Mouse (Mus musculus): ENCODE data around the gene Tmem247. TPM values are rescaled to one million over a fixed set of nuclear protein-coding genes. Genes with fewer than 3 reads are reported as not detected.

The Tmem247 gene
- polyA plus RNA-seq, 1 experiment from 2014 or later = not detected

GRCm38 (mm10) chr17:86903596-86903995 lies 13.6 kb upstream of the Tmem247 start:
- H3K27me3 ChIP-seq (replicated peaks; ENCODE audit: control insufficient read depth, insufficient read depth, low read length) = peaks cover 3% of the 10 kb centered on the region; the same call in 1 of the 2 replicates
- H3K4me1 ChIP-seq (replicated peaks; ENCODE audit: control insufficient read depth, insufficient read depth, low read length) = no peaks in the 10 kb centered on the region
- H3K36me3 ChIP-seq (ENCODE audit: control insufficient read depth, insufficient read depth) = no peaks in the 10 kb centered on the region
- no peak overlapping the region for H3K27ac ChIP-seq (ENCODE audit: low read depth, low read length)
- 32% methylated on average over 7 of the region's 7 CpGs for WGBS
- no peak for ATAC-seq
- H3K9me3 ChIP-seq (ENCODE audit: control insufficient read depth) = no peaks in the 10 kb centered on the region
- H3K9ac ChIP-seq (ENCODE audit: low read depth, low read length) = no peak overlapping the region
- no peak overlapping the region for H3K4me2 ChIP-seq (replicated peaks; ENCODE audit: low read depth)
- H3K4me3 ChIP-seq (ENCODE audit: low read depth, low read length) = no peak overlapping the region
- no peak for TF ChIP-seq CTCF (IDR thresholded peaks at IDR 0.05; ENCODE audit: low read depth)

GRCm38 (mm10) chr17:86904206-86904605 lies 12.9 kb upstream of the Tmem247 start:
- 84% methylated on average over 3 of the region's 3 CpGs for WGBS
- Histone ChIP-seq H3K9me3 (ENCODE audit: control insufficient read depth) (no peaks in the 10 kb centered on the region), H3K4me1 (replicated peaks; ENCODE audit: control insufficient read depth, insufficient read depth, low read length) (no peaks in the 10 kb centered on the region), H3K36me3 (ENCODE audit: control insufficient read depth, insufficient read depth) (no peaks in the 10 kb centered on the region), H3K4me3 (ENCODE audit: low read depth, low read length) (no peak overlapping the region), H3K9ac (ENCODE audit: low read depth, low read length) (no peak overlapping the region), H3K4me2 (replicated peaks; ENCODE audit: low read depth) (no peak overlapping the region), H3K27ac (ENCODE audit: low read depth, low read length) (no peak overlapping the region), H3K27me3 (replicated peaks; ENCODE audit: control insufficient read depth, insufficient read depth, low read length) (peaks cover 3% of the 10 kb centered on the region; the same call in 1 of the 2 replicates)
- no peak for ATAC-seq
- no peak for TF ChIP-seq CTCF (IDR thresholded peaks at IDR 0.05; ENCODE audit: low read depth)

- TF ChIP-seq CTCF (IDR thresholded peaks at IDR 0.05; ENCODE audit: low read depth) = peak; percentile 68
- 33% methylated on average over 19 of the region's 19 CpGs for WGBS
- Histone ChIP-seq H3K27me3 (replicated peaks; ENCODE audit: control insufficient read depth, insufficient read depth, low read length) (peaks cover 3% of the 10 kb centered on the region; the same call in 1 of the 2 replicates), H3K9ac (ENCODE audit: low read depth, low read length) (no peak overlapping the region; the same call in 1 of the 2 replicates), H3K36me3 (ENCODE audit: control insufficient read depth, insufficient read depth) (no peaks in the 10 kb centered on the region), H3K27ac (ENCODE audit: low read depth, low read length) (no peak overlapping the region), H3K4me1 (replicated peaks; ENCODE audit: control insufficient read depth, insufficient read depth, low read length) (no peaks in the 10 kb centered on the region), H3K4me3 (ENCODE audit: low read depth, low read length) (no peak overlapping the region), H3K4me2 (replicated peaks; ENCODE audit: low read depth) (0 out of 2 replicates have a peak overlapping the region, but pooled peaks have one; percentile 9), H3K9me3 (ENCODE audit: control insufficient read depth) (no peaks in the 10 kb centered on the region)
- no peak for ATAC-seq
Observed at GRCm38 (mm10) chr17:86905297-86906135, 11.6 kb upstream of the Tmem247 start.

- Histone ChIP-seq H3K9ac (ENCODE audit: low read depth, low read length) (no peak overlapping the region), H3K4me3 (ENCODE audit: low read depth, low read length) (no peak overlapping the region), H3K9me3 (ENCODE audit: control insufficient read depth) (no peaks in the 10 kb centered on the region), H3K4me2 (replicated peaks; ENCODE audit: low read depth) (0 out of 2 replicates have a peak overlapping the region, but pooled peaks have one; percentile 9), H3K4me1 (replicated peaks; ENCODE audit: control insufficient read depth, insufficient read depth, low read length) (no peaks in the 10 kb centered on the region), H3K36me3 (ENCODE audit: control insufficient read depth, insufficient read depth) (no peaks in the 10 kb centered on the region), H3K27ac (ENCODE audit: low read depth, low read length) (no peak overlapping the region), H3K27me3 (replicated peaks; ENCODE audit: control insufficient read depth, insufficient read depth, low read length) (peaks cover 3% of the 10 kb centered on the region; the same call in 1 of the 2 replicates)
- peak; percentile 96 for TF ChIP-seq CTCF (IDR thresholded peaks at IDR 0.05; ENCODE audit: low read depth)
- ATAC-seq = no peak
- 3% methylated on average over 9 of the region's 9 CpGs for WGBS
Observed at GRCm38 (mm10) chr17:86906136-86906461, 11.0 kb upstream of the Tmem247 start.

GRCm38 (mm10) chr17:86906601-86907000 lies 10.5 kb upstream of the Tmem247 start:
- H3K36me3 ChIP-seq (ENCODE audit: control insufficient read depth, insufficient read depth) = no peaks in the 10 kb centered on the region

GRCm38 (mm10) chr17:86907092-86907491 lies 10.1 kb upstream of the Tmem247 start:
- H3K9me3 ChIP-seq (ENCODE audit: control insufficient read depth) = no peaks in the 10 kb centered on the region
- no peak overlapping the region for H3K4me2 ChIP-seq (replicated peaks; ENCODE audit: low read depth)
- no peaks in the 10 kb centered on the region for H3K4me1 ChIP-seq (replicated peaks; ENCODE audit: control insufficient read depth, insufficient read depth, low read length)
- H3K27ac ChIP-seq (ENCODE audit: low read depth, low read length) = no peak overlapping the region
- H3K27me3 ChIP-seq (replicated peaks; ENCODE audit: control insufficient read depth, insufficient read depth, low read length) = peaks cover 3% of the 10 kb centered on the region; the same call in 1 of the 2 replicates
- WGBS = 92% methylated on average over 3 of the region's 3 CpGs
- no peak overlapping the region for H3K4me3 ChIP-seq (ENCODE audit: low read depth, low read length)
- TF ChIP-seq CTCF (IDR thresholded peaks at IDR 0.05; ENCODE audit: low read depth) = no peak
- no peaks in the 10 kb centered on the region for H3K36me3 ChIP-seq (ENCODE audit: control insufficient read depth, insufficient read depth)
- H3K9ac ChIP-seq (ENCODE audit: low read depth, low read length) = no peak overlapping the region
- ATAC-seq = no peak

More at GRCm38 (mm10) chr17:86906601-86907000, 10.5 kb upstream of the Tmem247 start:
- no peak overlapping the region for H3K4me3 ChIP-seq (ENCODE audit: low read depth, low read length)
- no peak overlapping the region for H3K27ac ChIP-seq (ENCODE audit: low read depth, low read length)
- H3K27me3 ChIP-seq (replicated peaks; ENCODE audit: control insufficient read depth, insufficient read depth, low read length) = peaks cover 3% of the 10 kb centered on the region; the same call in 1 of the 2 replicates
- peak; percentile 28; the same call in 1 of the 2 replicates for TF ChIP-seq CTCF (IDR thresholded peaks at IDR 0.05; ENCODE audit: low read depth)
- no peaks in the 10 kb centered on the region for H3K4me1 ChIP-seq (replicated peaks; ENCODE audit: control insufficient read depth, insufficient read depth, low read length)
- 34% methylated on average over 6 of the region's 6 CpGs for WGBS
- H3K4me2 ChIP-seq (replicated peaks; ENCODE audit: low read depth) = no peak overlapping the region
- no peaks in the 10 kb centered on the region for H3K9me3 ChIP-seq (ENCODE audit: control insufficient read depth)
- no peak for ATAC-seq
- no peak overlapping the region for H3K9ac ChIP-seq (ENCODE audit: low read depth, low read length)
